Mouse (Mus musculus) bone marrow macrophage, adult 2 months (primary cell): ENCODE results near the gene Zfp609.

Experiments used
- CTCF ChIP-seq: IDR thresholded peaks from 2 replicates; pipeline ENCODE4 v1.5.1; 2012; ENCODE audit warnings: low read depth, mild to moderate bottlenecking, low read length, moderate library complexity
- POLR2A ChIP-seq: IDR thresholded peaks from 2 replicates; pipeline ENCODE4 v1.6.1; 2012; ENCODE audit warnings: mild to moderate bottlenecking, low read depth, low read length, borderline replicate concordance

DNA sequence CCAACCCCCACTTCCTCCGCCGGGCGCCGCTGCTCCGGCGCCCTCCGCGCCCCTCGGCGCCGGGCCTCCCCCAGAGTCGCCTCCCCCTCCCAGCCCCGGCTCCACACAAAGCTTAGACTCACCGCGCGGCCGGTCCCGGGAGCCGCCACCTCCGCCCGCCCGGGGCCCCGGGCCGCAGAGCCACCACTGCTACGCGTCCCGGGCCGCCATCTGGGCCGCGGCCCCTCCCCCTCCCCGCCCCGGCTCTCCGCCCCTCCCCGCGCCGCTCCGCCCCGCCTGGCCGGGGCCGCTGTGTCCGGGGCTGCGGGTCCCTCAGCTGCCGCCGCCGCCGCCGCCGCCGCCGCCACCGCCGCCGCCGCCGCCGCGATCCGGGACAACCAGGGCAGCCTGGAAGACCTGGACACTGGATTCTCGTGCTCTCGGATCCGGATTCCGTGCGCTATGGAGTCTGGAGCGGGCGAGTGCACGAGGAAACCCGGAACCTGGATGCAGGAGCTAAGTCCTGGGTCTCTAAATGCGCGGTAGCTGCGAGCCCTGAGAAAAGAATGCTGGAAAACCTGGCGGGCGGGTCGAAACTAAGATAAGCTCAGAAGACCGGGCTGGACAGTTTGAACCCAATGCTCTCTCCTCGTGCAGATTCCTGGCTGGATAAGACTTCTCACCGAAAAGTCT is at the start of gene Zfp609:
- TF ChIP-seq POLR2A, result no peak
- no peak; the same call in 1 of the 2 replicates for TF ChIP-seq CTCF
